In genomic region chrX:71983775-71984174, GRCm38 (mm10) we compare ENCODE assay signal across 12 mouse cellular contexts. TPM values are rescaled to one million over a fixed set of nuclear protein-coding genes. Genes with fewer than 3 reads are reported as not detected.
DNase-seq lines count a peak whose midpoint lies in the region; ATAC-seq and TF ChIP-seq lines count a peak whose summit lies in the region.
"Had no signal": no experiment of that assay in that cellular context is flagged by ENCODE, and none has a peak within 500 bp of the region (broad histone marks: within the 10 kb centered on the region; RNA-seq: fewer than 3 reads in every experiment).

No protein-coding gene starts in this region.

- peak; percentile 42 for TF ChIP-seq CTCF in Patski (IDR thresholded peaks at IDR 0.05)

- DNase-seq in frontal cortex, postnatal 14 days (ENCODE audit: low spot score in 2 of 2), result no peak
- peak; percentile 8 for DNase-seq in left cerebral cortex, postnatal 4 days
- no peak for DNase-seq in left cerebral cortex, postnatal 25 days (ENCODE audit: low spot score in 2 of 2)
- no peak for DNase-seq in Patski (ENCODE audit: low read depth, low spot score)
- peak; percentile 60 for DNase-seq in lung, postnatal 10 days
- no peak for DNase-seq in ovary, postnatal 36 days (ENCODE audit: low spot score)
- no peak for DNase-seq in thymus, postnatal 4 days
- DNase-seq: cerebellum, adult 8-10 months; thymus, adult 2 months had no signal

- POLR2A ChIA-PET in Patski (lab: Charles Lee), result no interaction called here

- in situ Hi-C loops in Patski (cut with MboI; ENCODE audit: low pct_unique_long_range_greater_than_20kb), result no loop called here

- ATAC-seq in frontal cortex, adult (ENCODE audit: low TSS enrichment), result peak; percentile 59
- ATAC-seq in Patski, result no peak

- CTCF ChIA-PET in Patski (lab: Charles Lee), result no interaction called here

- H3K27me3 ChIP-seq in Patski, result peaks cover 6% of the 10 kb centered on the region
- H3K27me3 ChIP-seq: liver, embryonic 15.5 days had no signal

- intact Hi-C loops in left cerebral cortex, postnatal 4 days (cut with DNase I), result no loop called here
- intact Hi-C loops in left cerebral cortex, postnatal 25 days (cut with DNase I), result no loop called here

RNA-seq across cellular contexts. Expression of gene Cnga2, which starts 7.9 kb away (rescaled TPM):
- total RNA-seq in left cerebral cortex, postnatal 4 days (2021), result under 1 TPM; 0.32 to 0.44 TPM
- 1 to 10 TPM in 1 of 2 experiments, not detected in 1; 1.1 TPM for total RNA-seq in left cerebral cortex, postnatal 25 days (2021)
- not detected for polyA plus RNA-seq in Patski (2021)
- polyA plus RNA-seq: G1E; liver, embryonic 15.5 days had no signal

RNA-seq across cellular contexts. Expression of gene Fate1, which starts 11.0 kb away (rescaled TPM):
- total RNA-seq in left cerebral cortex, postnatal 4 days (2021), result not detected
- total RNA-seq in left cerebral cortex, postnatal 25 days (2021), result not detected
- polyA plus RNA-seq in Patski (2021), result not detected
- total RNA-seq: G1E had no signal
- polyA plus RNA-seq: G1E; liver, embryonic 15.5 days; thymus, adult 2 months had no signal

RNA-seq across cellular contexts. Expression of gene Prrg3, which starts 21.4 kb away (rescaled TPM):
- total RNA-seq in left cerebral cortex, postnatal 4 days (2021), result 10 to 100 TPM; 28.3 to 33.4 TPM
- 10 to 100 TPM; 38.7 to 41.2 TPM for total RNA-seq in left cerebral cortex, postnatal 25 days (2021)
- 0.01 TPM for polyA plus RNA-seq in Patski (2021)
- polyA plus RNA-seq: G1E had no signal

Comparison
In these comparisons a context has a peak if more than half of its experiments do, and no peak if none do; other contexts are left out.
1. DNase-seq: peak in left cerebral cortex, postnatal 4 days (single experiment) and lung, postnatal 10 days (single experiment); none in frontal cortex, postnatal 14 days (0 of 2), left cerebral cortex, postnatal 25 days (0 of 2), Patski (single experiment), ovary, postnatal 36 days (single experiment) and thymus, postnatal 4 days (single experiment).